Mouse (Mus musculus): ENCODE data around the gene U2af2.

DNA sequence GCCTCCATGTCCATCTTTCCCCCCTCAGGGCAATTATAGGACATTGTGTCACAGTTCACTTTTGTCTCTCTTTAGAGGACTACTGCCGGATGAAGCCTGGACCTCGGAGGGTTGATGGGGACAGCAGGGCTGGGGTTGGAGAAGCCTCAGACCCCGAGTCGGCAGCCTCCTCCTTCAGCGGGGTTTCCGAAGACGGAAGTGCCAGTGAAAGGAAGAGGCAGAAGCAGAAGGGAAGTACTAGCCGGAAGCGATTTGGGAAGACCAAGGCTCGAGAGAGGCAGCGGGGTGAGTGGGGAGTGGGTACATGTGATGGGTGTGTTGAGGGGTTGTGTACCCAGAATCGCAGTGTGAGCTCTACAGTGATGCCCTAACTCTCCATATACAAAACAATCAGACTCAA, 2.5 kb upstream of the U2af2 start:
- TF ChIP-seq CTCF (IDR thresholded peaks at IDR 0.05; ENCODE audit: low read depth) (no peak), EP300 (IDR thresholded peaks at IDR 0.05; ENCODE audit: low read depth) (no peak)

All from liver, embryonic 14.5 days (tissue).